Mouse (Mus musculus) cerebellum, adult 9-11 months (tissue): ENCODE measurements around the gene Fam83c.
"Not testable (repeated sequence)": the region's sequence is repeated elsewhere in the genome, so short reads cannot be mapped to it uniquely, and the experiment has no call there.

Source experiments
- DNase-seq: peaks from one replicate; pipeline ENCODE4 v3.0.0; 2022

Gene Fam83c

DNA sequence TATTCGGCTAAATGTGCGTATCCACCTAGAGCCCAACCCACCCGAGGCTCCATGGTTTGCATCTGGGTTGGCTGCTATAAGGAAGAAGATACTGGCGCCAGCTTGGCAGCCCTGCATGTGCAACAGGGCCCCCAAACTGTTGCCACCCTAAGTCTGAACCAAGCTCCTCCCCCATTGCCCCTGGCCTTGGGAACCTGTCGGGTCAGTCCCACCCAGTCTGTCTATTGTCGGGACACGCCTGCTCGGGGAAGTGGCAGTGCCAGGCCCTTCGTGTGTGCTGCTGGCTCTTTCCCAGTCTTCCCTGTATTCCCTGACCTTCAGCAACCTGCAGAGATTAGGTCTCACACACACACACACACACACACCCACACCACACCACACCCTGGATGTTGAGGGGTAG, at the start of gene Fam83c:
Gene Fam83c (minus strand): TSS at position 123 of the 400 bp plus-strand sequence.
- no peak for DNase-seq

DNA sequence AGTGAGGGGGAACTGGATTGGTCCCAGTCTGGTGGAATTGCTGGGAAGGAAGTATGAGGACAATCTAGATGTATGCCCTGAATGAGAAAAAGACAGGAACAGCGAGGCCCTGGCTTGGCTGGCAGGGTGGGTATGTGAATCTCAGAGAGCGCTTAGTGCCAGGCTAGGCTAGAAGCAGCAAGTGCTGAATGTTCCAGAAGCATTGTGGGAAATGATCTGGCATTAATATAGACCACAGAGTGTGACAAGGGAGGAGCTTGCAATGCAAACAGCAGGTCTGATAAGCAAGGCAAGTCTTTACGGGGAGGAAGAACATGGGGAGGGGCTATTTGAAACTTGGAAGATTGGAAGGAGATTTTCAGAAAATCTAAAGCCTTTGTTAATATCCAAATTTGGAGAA, 47.4 kb upstream of the Fam83c start:
- DNase-seq = no peak

DNA sequence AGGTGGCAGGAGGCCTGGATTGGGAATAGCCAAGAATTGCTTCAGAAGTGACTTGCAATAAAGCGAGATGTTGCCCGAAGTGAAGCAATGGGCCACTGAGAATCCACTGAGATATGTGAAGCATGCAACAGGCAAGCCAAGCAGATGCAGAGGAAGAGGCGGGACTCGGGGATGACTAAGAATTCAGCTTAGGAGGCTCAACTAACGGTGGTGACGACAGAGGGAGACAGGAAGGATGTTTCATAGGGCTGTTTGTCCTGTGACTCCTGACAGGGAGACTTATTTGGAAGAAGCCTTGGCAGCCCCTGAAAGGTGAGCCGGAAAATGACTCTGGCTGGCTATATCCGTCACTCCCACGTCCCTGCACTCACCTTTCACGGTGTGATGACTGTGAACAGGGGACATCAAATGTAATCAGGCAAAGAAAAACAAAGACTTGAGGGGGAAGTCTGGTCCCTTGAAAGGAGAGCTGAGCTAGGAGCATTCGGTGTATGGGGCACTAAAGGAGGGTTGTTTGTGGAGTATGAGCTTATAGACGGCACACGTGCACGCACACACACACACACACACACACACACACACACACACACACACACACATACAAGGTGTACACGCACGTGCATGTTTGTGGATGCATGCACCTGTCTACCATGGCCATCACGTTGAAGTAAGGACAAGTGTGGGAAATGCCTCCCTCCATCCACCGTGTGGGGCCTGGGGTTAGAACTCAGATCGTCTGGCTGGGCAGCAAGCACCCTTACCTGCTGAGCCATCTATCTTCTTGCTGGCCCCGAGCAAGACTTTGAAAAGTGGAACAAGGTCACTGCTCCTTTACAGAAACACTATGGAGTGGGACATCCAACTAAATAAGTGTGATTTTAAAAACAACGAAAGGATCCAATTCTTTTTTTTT, 44.6 kb upstream of the Fam83c start:
- DNase-seq = no peak

DNA sequence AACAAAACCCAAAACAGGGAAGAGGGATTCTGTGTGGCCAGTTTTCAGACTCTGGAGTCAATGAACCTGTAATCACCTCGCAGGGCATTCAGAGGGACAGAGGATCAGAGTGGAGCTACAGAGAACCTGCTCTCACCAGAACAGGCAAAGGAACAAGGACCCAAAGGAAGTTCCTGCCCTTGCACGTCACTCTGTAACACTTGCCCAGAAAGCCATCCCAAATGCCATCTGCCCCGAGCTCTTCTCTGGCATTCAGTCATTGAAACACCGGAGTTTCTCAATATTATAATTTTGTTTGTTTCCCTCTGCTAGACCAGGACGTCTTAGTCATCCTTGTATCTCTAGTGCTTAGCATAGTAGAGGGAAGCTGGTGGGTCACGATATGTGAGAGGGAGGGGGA, 39.0 kb upstream of the Fam83c start:
- no peak for DNase-seq

DNA sequence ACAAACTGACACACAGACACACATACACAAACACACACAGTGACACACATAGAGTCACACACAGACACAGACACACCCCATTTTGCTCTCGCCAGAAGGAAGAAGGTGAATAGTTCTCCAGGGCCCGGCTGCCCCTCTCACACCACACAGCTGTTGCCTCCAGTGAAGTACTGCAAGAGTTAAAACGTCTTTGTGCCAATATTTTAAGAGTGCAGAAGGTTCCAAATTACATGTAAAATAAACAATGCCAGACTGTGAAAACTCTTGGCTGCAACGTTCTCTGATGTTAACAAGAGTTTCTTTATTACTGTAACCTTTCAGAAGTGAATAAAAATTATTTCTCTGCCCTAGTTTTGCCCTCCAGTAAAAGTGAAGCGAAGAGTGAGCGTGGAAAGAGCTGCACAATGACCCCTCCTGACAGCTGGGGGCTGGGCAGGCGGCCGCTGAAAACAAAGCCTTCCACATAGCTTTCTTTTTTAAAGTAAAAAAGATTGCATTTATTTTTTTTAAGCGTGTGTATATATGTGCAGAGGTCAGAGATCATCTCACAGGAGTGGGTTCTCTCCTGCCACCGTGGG, 38.4 kb upstream of the Fam83c start:
- DNase-seq = no peak

DNA sequence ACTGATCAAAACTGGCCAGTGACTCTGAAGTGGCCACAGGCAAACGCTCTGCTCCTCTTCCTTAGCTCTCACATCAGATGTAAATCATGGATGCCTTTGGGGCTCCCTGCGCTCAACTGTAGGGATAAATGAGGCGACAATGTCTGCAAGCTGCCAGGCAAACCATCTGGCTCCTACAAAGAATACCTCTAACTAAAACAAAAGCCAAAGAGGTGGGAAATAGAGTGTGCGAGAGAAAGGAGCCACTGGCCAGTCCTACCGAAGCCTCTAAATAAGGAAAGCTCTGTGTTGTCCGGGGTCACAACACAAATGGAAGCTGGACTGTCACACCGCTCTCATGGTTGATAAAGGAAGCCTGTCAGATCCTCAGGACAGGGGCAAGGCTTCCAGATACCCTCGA, 37.8 kb upstream of the Fam83c start:
- DNase-seq = peak; percentile 43

DNA sequence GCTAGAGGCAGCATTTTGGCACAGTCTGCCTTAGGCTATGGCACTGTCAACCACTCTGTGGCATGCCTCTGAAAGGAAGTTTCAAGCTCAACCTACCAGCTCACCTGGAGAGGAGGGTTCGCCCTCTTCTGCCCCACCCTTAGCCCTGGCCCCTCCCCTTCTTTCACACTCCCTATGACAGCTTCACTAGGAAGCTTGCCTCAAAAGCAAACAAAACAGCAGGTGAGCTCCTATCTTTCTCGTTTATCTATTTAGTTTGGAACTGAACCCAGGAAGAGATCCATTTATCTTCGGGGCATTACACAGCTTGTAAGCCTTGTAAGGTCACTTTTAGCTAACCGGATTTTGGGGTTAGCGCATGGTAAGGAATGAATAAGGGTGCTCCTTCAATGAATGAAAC, 35.1 kb upstream of the Fam83c start:
- no peak for DNase-seq

DNA sequence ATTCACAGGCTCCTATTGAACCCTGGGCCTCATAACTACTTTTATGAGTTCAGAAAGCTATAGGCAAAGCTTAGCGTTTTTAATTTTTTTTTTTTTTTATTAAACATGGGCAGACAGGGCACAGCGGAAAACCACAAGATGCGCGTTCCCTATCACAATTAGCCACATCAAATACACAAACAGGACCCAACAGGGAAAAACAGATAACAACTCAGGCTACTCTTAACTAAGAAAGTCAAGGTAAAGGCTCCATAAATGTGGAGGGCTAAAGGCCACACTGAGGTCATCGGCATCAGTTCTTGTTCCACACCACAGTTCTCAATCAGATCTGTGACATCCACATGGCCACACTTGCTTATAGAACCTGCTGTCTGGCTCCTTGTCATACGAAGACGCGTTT, 33.7 kb upstream of the Fam83c start:
- no peak for DNase-seq

DNA sequence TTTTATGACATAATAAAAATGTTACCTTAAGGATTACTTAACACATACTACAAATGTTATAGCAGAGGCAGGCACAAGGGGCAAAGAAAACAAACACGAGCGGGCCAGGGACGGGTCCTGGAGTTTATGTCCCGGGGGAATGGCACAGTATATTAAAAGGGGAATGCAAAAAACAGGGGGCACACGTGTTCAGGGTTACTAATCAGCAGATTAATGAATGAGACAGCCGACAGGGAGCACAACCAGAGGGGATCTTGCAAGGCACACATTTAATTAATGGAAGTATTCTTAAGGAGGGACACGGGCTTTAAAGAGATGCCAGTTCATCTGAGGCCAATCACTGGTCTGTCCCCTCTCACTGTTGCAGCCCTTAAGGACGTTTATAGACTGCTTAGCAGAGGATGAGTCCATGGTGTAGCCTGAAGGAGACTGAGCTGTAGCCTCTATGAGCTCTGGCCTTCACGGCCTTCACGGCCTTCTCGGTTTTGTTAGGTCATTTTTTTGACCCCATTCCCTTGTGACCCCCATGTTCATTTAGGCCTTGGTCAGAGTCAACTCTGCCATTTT, 28.7 kb upstream of the Fam83c start:
- DNase-seq = no peak

DNA sequence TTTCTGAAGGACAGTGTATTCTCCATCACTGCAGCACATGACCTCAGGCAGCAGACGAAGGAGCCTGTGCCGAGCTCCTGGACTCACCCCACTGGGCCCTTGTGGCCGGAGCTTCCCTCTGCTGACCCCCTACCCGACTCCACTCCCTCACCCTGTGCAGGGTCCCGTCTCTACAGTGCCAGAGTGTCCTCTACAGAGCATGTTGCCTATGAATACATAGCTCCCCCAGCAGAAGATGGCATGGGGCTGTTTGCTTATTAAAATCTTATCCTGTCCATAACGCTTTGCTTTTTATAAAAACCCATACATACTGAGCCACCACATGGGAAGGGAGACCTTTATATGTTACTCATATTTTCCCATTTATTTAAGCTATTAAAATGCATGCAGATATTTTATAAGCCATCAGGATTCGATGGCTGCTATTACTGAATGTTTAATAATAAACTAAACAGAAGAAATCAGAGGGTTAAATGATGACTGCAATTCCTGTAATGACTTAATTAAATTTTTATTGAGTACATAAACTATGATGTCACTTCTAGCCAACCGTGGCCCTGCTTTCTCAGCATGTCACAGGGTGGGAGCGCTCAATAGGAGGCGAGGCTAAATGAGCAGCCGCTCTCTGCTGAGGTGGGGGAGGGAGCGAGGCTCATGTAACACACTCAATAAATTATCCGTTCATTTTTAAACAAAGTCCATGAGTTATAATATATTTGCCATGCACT, 28.1 kb upstream of the Fam83c start:
- no peak for DNase-seq

DNA sequence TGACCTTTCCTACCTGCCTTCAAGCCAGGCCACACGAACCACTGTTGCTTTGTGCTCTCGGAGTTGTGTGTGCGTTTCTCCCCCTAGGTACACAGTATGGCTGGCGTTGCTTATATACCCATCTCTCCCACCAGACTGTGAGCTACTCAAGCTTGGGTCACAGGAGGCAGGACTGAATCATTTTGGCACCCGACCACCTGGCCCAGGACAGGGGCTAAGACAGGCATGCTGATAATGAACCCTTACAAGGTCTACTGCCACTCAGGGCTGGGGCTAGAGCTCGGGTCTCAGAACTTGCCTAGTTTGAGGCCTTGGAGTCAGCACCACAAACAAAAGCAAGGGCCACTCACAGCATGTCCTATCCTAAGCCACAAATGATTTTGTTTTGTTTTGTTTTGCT, 26.9 kb upstream of the Fam83c start:
- no peak for DNase-seq

DNA sequence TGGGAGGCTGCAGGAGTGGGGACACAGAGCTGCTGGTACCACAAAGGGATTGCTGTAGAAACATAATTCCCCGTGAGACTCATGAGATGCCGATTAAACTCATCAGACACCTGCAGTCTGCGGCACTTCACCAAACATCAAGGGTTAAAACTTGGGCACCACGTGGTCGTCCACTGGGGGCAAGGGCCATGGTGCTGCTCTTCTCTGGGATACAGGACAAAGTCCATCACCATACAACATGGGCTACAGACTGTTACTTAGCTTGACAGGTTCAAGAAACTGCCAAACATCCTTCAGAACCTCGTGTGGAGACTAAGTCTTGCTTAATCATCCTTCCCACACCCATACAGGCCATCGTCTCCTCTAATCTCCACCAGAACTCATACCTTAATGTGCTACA, 25.4 kb upstream of the Fam83c start:
- no peak for DNase-seq

DNA sequence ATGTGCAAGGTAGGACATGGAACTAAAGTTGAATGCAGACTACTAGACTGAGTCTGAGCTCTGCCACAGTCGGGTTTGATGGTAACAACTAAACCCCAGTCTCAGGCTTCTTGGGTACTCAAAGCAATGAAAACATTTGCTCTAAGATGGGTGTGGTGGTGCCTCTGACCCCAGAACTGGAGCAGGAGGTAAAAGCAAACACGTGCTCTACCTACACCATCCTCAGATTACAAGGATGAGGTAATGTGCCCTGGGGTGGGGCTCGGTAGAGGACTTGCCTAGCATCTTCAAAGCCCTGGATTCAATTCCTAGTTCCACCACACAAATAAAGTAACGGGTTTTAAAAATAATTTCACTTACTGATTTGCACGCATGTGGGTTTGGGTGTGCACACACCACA, 17.9 kb upstream of the Fam83c start:
- no peak for DNase-seq

DNA sequence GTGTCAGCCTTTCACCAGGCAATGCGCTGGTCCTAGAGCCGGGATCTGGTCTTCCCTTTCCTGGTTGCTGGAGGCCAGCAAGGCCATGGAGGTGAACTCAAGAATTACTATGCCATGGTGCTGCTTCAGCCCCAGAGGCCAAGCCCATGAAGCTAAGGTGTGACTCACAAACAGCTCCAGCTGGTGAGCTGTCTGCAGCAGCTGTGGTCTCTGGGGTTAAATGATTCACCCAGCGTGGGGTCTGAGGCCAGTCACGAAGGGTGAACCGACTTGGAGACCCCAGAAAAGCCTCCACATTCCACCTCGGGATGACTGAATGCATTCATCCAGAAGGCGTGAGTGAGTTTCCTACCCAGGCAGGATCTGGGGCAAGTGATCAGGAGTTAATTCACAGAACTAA, 15.5 kb upstream of the Fam83c start:
- DNase-seq = no peak

DNA sequence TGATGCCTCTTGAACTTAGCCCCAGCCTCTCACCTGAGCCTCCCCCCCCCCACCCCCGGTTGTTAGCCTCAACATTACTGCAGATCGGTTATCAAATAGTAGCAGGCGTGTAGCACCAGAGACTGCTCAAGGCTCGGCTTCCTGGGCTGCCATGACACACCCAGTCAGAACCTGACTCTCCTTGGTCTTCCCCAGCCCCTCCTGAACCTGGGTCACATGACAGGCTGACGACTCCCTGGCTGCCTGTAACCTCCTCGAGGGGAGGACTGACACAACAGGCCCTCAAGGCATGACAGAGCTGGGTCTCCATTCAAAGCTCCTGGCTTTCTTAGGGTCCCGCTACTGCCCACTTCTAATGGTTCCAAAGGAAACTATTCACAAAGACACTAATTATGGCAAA, 14.8 kb upstream of the Fam83c start:
- no peak for DNase-seq

DNA sequence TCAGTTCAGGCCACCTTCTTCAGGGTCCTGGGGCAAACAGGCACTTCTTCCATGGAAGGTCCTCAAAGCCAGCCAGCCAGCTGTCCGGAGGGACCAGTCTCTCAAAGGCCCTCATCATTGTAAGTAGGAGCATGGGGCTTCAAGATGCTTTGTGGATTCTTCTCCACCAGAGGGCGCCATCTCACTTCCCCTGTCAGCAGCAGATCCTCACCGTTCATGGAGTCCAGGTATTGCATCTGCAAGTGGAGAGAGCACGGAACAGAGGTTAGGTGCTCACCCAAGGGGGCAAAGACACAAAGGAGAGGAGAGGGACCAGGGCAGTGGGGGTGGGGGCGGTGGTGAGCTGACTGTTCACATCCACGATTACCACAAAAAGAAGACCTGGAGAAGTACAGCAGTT, 13.6 kb upstream of the Fam83c start:
- DNase-seq = peak; percentile 77

DNA sequence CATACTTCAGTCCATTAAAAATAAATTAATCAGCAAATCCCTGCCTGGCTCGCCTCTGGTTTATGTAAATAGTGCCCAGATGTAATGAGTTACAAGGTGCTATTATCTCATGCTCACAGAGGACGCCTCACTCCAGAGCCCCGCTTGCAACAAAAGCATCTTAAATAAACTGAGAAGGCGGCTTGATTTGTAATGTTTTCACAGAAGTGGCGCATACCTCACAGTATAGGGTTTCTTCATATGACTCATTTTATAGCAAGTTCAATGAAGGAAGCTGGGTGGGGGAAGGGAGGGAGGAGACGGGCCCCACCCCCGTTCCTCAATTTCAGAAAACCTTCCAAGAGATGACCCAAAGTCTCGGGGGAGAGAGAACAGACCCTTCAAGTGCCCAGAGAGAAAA, 12.3 kb upstream of the Fam83c start:
- no peak for DNase-seq

DNA sequence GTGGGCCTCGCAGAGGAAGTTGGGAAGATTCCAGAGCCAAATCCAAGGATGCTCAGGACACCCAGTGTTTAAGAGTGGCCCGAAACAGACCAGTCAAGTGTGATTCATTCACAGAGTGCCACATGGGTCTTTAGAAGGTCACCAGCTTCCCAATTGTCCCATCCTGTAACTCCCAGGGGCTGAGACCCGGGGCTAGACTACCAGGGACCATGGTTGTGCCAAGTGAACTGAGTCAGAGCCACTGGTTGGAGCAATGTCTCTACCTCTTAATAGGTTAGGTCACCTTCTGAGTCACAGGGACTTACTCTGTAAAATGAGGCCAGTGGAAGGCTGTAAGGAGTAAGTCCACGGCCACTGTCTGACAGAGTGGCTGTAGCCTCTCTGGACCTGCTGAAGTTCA, 4.3 kb upstream of the Fam83c start:
- DNase-seq = no peak

DNA sequence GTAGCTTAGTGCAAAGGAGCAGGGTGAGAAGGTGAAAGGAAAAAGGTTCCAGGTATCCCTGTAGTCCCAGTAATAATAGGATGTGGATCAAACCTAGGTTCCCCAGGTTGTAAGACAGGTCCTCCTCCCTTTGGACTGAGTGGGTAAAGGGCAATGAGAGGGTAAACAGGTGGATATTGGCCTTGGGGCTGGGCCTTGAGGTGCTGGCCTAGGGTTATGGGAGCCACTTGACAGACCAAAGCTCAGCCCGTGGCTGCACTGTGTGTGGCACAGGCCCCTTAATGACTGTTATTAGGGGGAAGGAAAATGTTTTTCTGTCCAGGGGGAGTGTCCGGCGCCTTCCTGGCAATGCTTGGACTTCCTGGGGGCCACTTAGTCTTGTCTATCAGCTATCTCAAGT, 3.3 kb upstream of the Fam83c start:
- no peak for DNase-seq

DNA sequence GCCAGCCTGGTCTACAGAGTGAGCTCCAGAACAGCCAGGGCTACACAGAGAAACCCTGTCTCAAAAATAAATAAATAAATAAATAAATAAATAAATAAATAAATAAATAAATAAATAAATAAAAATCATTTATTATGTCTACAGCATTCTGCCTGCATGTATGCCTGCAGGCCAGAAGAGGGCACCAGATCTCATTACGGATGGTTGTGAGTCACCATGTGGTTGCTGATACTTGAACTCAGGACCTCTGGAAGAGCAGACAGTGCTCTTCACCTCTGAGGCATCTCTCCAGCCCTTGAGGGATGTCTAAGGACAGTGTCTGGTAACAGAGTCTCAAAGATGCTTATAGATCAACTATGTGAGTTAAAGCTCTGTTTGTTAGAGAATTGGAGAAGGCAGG, 2.6 kb downstream of the Fam83c start:
- not testable (repeated sequence) for DNase-seq

DNA sequence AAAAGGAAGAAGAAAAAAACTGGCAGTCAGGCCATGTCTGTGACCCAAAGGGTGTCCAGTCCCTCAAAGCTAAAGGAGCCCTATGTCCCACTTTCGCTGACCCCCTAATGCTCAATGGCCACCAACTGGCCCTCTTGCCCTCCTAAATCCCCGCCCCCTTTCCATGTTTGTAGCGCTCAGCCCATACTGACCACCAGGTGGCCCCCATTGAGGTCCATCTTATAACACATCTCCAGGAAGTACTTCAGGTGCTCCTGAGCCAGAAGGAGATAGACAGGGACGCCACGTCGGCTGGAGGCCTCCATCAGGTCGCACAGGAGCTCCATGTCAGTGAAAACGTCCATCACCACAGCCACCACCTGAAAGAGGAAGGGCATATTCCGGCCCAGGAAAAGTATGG, 3.4 kb downstream of the Fam83c start:
- DNase-seq = no peak

DNA sequence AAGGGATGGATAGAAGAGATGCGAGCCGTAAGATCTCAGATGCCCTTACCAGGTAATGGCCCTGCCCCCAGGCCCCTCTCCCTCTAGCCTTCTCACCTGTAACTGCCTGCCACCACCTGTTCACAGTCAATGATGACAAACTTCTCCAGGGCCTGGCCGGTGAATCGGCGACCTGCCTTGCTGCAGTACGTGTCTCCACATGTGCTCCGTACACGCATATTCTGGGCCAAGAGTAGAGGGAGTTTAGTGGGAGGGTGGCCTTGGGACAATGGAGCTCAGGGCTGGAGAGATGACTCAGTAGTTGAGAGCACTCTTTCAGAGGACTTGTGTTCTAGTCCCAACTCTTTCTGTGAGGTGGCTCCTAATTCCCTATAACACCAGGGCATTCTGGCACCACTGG, 3.8 kb downstream of the Fam83c start:
- DNase-seq = no peak

DNA sequence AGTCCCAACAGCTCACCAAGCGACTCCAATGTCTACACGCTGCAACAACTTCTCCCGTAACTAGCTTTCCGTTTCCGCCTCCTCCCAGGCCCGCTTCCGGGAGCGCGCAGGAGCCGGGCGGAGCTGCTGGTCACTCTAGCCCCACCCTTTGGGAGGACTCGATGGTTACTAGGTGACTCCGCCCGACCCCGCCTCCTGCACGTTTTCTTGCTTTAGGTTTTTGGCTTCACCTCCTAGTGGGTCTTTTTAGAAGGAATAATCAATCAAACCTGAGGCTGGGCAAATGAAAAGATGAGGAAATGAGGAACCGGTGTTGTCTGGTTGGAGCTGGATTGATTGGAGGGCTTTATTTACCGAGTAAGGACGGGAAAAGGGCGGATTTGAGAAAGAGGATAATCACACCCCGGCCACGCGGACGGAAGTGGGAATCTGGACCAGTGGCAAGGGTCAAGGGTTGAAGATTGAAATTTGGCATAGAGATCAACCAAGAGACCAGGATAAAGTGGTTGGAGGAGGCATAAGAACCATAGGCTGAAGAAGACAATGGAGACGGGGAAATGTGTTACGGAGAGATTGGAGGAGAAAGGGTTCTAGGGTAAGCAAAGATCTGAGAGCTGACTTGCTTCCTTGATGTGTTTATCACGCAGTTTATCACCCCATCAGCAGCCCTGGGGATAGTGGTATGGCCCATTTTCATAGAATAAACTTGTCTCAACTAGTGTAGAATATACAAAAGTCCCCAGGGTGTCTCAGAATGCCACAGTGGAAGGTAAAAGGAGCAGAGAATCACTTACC, 7.8 kb downstream of the Fam83c start, which contains the start of gene Eif6:
Gene Eif6 (minus strand): TSS at position 296 of the 795 bp plus-strand sequence.
- peak; percentile 87 for DNase-seq
